Mouse (Mus musculus): ENCODE measurements around the gene Tmem216.

DNA sequence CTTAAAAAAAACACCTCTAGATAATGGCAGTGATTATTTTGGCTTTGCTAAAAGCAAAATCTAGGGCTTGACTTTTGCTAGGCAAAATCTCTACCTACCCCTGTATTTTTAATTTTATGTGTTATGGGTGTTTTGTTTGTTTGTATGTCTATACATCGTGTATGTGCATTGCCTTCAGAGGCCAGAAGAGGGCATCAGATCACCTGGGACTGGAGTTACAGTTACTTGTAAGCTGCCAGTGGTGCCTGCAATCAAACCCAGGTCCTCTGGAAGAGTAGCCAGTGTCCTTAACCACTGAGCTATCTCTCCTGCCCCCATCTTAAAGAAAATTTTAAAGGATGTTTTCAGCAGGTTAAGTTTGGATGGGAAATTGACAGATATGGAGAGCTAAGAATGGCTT is 26.0 kb downstream of the Tmem216 start:
- no peak for TF ChIP-seq POLR2A (IDR thresholded peaks at IDR 0.05; ENCODE audit: insufficient read length, low read depth)
- no peak for TF ChIP-seq POLR2AphosphoS2 (IDR thresholded peaks at IDR 0.05; ENCODE audit: insufficient read length, low read depth)
- no peak for TF ChIP-seq MAX (IDR thresholded peaks at IDR 0.05; ENCODE audit: low read depth)
- no peak for TF ChIP-seq REST (IDR thresholded peaks at IDR 0.05; ENCODE audit: insufficient read depth, insufficient read length)
- no peak for TF ChIP-seq SRF (IDR thresholded peaks at IDR 0.05; ENCODE audit: control insufficient read depth, insufficient read length, low read depth)
- TF ChIP-seq TCF12 (IDR thresholded peaks at IDR 0.05; ENCODE audit: insufficient read depth, poor library complexity, severe bottlenecking): no peak
- TF ChIP-seq MYOD1 (IDR thresholded peaks at IDR 0.05; ENCODE audit: control insufficient read depth in 1 of 3, insufficient read length in 2 of 3, low read depth in 2 of 3): no peak
- TF ChIP-seq CEBPB (IDR thresholded peaks at IDR 0.05; ENCODE audit: insufficient read depth, poor library complexity, severe bottlenecking): no peak
- no peak for TF ChIP-seq MYOG (IDR thresholded peaks at IDR 0.05; ENCODE audit: control insufficient read depth in 1 of 3, insufficient read depth in 1 of 3, insufficient read length in 2 of 3, low read depth in 2 of 3)
- no peak for TF ChIP-seq USF1 (IDR thresholded peaks at IDR 0.05; ENCODE audit: low read depth)
- TF ChIP-seq TCF3 (IDR thresholded peaks at IDR 0.05; ENCODE audit: insufficient read length, low read depth): no peak
- no peak for TF ChIP-seq E2F4 (IDR thresholded peaks at IDR 0.05; ENCODE audit: insufficient read depth)

Data from myocyte (in vitro differentiated cells).